8 mouse cellular contexts compared by ENCODE assay signal in the genomic region with DNA sequence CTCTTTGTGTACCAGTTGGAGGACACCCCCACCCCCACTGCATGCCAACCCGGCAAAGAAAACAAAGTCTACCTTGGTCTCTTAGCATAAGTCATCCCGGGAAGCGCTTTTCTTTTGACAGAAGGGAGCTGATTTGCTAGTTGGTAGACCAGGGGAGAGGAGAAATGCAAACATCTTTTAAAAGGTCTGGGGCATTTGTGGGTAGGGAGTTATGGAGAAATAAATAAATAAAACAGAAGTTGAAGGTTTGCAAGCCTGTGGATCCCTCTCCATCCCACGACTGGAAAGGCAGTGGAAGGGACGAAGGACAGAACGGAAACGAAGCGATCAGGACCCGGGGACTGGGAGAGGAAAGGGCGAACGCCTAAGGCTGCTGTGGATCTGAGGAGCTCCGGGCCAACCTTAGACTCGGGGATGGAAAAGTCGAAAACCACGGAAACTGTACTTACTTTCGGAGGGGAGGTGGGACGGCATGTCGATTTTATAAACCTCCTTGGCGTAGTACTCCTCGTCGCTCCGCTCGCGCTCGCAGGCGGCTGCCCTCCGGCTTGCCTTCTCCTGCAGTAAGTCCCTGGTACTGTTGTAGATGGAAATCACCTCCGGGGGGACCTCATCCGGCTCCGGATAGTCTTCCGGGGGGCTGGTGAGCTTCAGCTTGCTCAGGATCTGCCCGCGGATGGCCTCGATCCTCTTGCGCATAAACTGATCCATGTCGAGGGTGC. TPM values are rescaled to one million over a fixed set of nuclear protein-coding genes. Genes with fewer than 3 reads are reported as not detected.
DNase-seq lines count a peak whose midpoint lies in the region; ATAC-seq and TF ChIP-seq lines count a peak whose summit lies in the region.

No protein-coding gene starts in this region.

- ATAC-seq in lung, embryonic 14.5 days (ENCODE audit: insufficient read depth): no peak
- no peak for ATAC-seq in forebrain, embryonic 16.5 days
- ATAC-seq in hindbrain, embryonic 14.5 days (ENCODE audit: low FRiP score): 0 out of 2 replicates have a peak, but pooled peaks have one; percentile 5
- no peak for ATAC-seq in liver, embryonic 15.5 days (ENCODE audit: insufficient read depth)

- no peaks in the 10 kb centered on the region for H3K27me3 ChIP-seq in lung, embryonic 14.5 days (ENCODE audit: insufficient read depth, low read length)
- 0 out of 2 replicates have a peak, but pooled peaks cover 2% of the 10 kb centered on the region for H3K27me3 ChIP-seq in forebrain, embryonic 16.5 days (replicated peaks; ENCODE audit: control insufficient read depth, insufficient read depth, low read length)
- peaks cover 14% of the 10 kb centered on the region for H3K27me3 ChIP-seq in hindbrain, embryonic 14.5 days (ENCODE audit: control insufficient read depth, insufficient read depth, low read length)
- peaks cover 58% of the 10 kb centered on the region for H3K27me3 ChIP-seq in liver, embryonic 15.5 days

- H3K4me3 ChIP-seq in lung, embryonic 14.5 days (ENCODE audit: low read depth, low read length): peak overlapping the region; percentile 68
- H3K4me3 ChIP-seq in forebrain, embryonic 16.5 days (replicated peaks; ENCODE audit: low read length): peak overlapping the region; percentile 78
- H3K4me3 ChIP-seq in hindbrain, embryonic 14.5 days (replicated peaks; ENCODE audit: low read length): peak overlapping the region; percentile 68
- peak overlapping the region; percentile 51 for H3K4me3 ChIP-seq in liver, embryonic 15.5 days (replicated peaks)

- 0 out of 2 replicates have a peak, but pooled peaks cover 6% of the 10 kb centered on the region for H3K36me3 ChIP-seq in lung, embryonic 14.5 days (ENCODE audit: insufficient read depth)
- no peaks in the 10 kb centered on the region for H3K36me3 ChIP-seq in forebrain, embryonic 16.5 days (ENCODE audit: control insufficient read depth, insufficient read depth)
- no peaks in the 10 kb centered on the region for H3K36me3 ChIP-seq in hindbrain, embryonic 14.5 days (replicated peaks; ENCODE audit: control insufficient read depth, insufficient read depth)
- H3K36me3 ChIP-seq in liver, embryonic 15.5 days (replicated peaks): no peaks in the 10 kb centered on the region

- WGBS in lung, embryonic 14.5 days: 0% methylated on average over 36 of the region's 36 CpGs
- WGBS in forebrain, embryonic 16.5 days: under 1% methylated on average over 36 of the region's 36 CpGs
- under 1% methylated on average over 36 of the region's 36 CpGs for WGBS in hindbrain, embryonic 14.5 days
- 1% methylated on average over 36 of the region's 36 CpGs for WGBS in liver, embryonic 15.5 days (ENCODE audit: insufficient replicate concordance)

- H3K9me3 ChIP-seq in lung, embryonic 14.5 days (ENCODE audit: low read depth, low read length): no peaks in the 10 kb centered on the region
- H3K9me3 ChIP-seq in forebrain, embryonic 16.5 days (ENCODE audit: control insufficient read depth, low read length): no peaks in the 10 kb centered on the region
- no peaks in the 10 kb centered on the region for H3K9me3 ChIP-seq in hindbrain, embryonic 14.5 days (ENCODE audit: control insufficient read depth, low read length)
- no peaks in the 10 kb centered on the region for H3K9me3 ChIP-seq in liver, embryonic 15.5 days (replicated peaks)

- peak overlapping the region; percentile 91 for H3K27ac ChIP-seq in lung, embryonic 14.5 days (ENCODE audit: low read depth)
- H3K27ac ChIP-seq in forebrain, embryonic 16.5 days (ENCODE audit: low read length): 0 out of 2 replicates have a peak overlapping the region, but pooled peaks have one; percentile 18
- H3K27ac ChIP-seq in hindbrain, embryonic 14.5 days: peak overlapping the region; percentile 49; the same call in 1 of the 2 replicates
- no peak overlapping the region for H3K27ac ChIP-seq in liver, embryonic 15.5 days (replicated peaks)

- peak; percentile 63 for DNase-seq in lung, embryonic 14.5 days
- no peak for DNase-seq in lung, postnatal 36 days
- DNase-seq in adrenal gland, postnatal 36 days: peak; percentile 16 to 35
- peak; percentile 61 for DNase-seq in hindbrain, embryonic 14.5 days (ENCODE audit: low spot score)
- peak; percentile 38 for DNase-seq in ovary, postnatal 36 days (ENCODE audit: low spot score)
- no peak for DNase-seq in thymus, postnatal 36 days

- no peak for TF ChIP-seq CTCF in lung, embryonic 14.5 days (IDR thresholded peaks at IDR 0.05; ENCODE audit: low read depth)

- H3K4me2 ChIP-seq in lung, embryonic 14.5 days: peak overlapping the region; percentile 62
- peak overlapping the region; percentile 96 for H3K4me2 ChIP-seq in forebrain, embryonic 16.5 days (ENCODE audit: low read length)
- peak overlapping the region; percentile 92 for H3K4me2 ChIP-seq in hindbrain, embryonic 14.5 days (replicated peaks)
- peak overlapping the region; percentile 71 for H3K4me2 ChIP-seq in liver, embryonic 15.5 days

- H3K9ac ChIP-seq in lung, embryonic 14.5 days: peak overlapping the region; percentile 92
- H3K9ac ChIP-seq in forebrain, embryonic 16.5 days (replicated peaks; ENCODE audit: low read depth, low read length): peak overlapping the region; percentile 56
- peak overlapping the region; percentile 81 for H3K9ac ChIP-seq in hindbrain, embryonic 14.5 days
- H3K9ac ChIP-seq in liver, embryonic 15.5 days: no peak overlapping the region

- H3K4me1 ChIP-seq in lung, embryonic 14.5 days (ENCODE audit: insufficient read depth): peaks cover 5% of the 10 kb centered on the region; the same call in 1 of the 2 replicates
- H3K4me1 ChIP-seq in forebrain, embryonic 16.5 days (replicated peaks; ENCODE audit: control insufficient read depth, insufficient read depth, low read length): peaks cover 30% of the 10 kb centered on the region
- peaks cover 15% of the 10 kb centered on the region for H3K4me1 ChIP-seq in hindbrain, embryonic 14.5 days (replicated peaks; ENCODE audit: control insufficient read depth, insufficient read depth, low read length)
- 0 out of 2 replicates have a peak, but pooled peaks cover 5% of the 10 kb centered on the region for H3K4me1 ChIP-seq in liver, embryonic 15.5 days (replicated peaks)

RNA-seq across cellular contexts. Expression of a gene that starts 1.6 kb away (rescaled TPM):
- 83.9 and 86.5 TPM in 2 replicates for polyA plus RNA-seq in lung, embryonic 14.5 days (2014; fragmentation: Nextera tagmentation; extraction: Ambion mirVana)
- total RNA-seq in adrenal gland, postnatal 36 days (2021): 1 to 10 TPM; 2.0 to 2.4 TPM
- 21.4 and 22.0 TPM in 2 replicates for polyA plus RNA-seq in forebrain, embryonic 16.5 days (2015; fragmentation: Nextera tagmentation; extraction: Ambion mirVana)
- polyA plus RNA-seq in hindbrain, embryonic 14.5 days (2014; fragmentation: Nextera tagmentation; extraction: Ambion mirVana): 23.2 and 31.8 TPM in 2 replicates
- 1.5 TPM in 2 replicates for polyA plus RNA-seq in liver, embryonic 15.5 days (2015; fragmentation: Nextera tagmentation; extraction: Ambion mirVana)

RNA-seq across cellular contexts. Expression of a gene that starts 45.0 kb away (rescaled TPM):
- 79.0 and 79.7 TPM in 2 replicates for polyA plus RNA-seq in lung, embryonic 14.5 days (2014; fragmentation: Nextera tagmentation; extraction: Ambion mirVana)
- total RNA-seq in adrenal gland, postnatal 36 days (2021): 10 to 100 TPM; 24.0 to 28.2 TPM
- polyA plus RNA-seq in forebrain, embryonic 16.5 days (2015; fragmentation: Nextera tagmentation; extraction: Ambion mirVana): 37.1 and 39.6 TPM in 2 replicates
- 26.8 and 27.9 TPM in 2 replicates for polyA plus RNA-seq in hindbrain, embryonic 14.5 days (2014; fragmentation: Nextera tagmentation; extraction: Ambion mirVana)
- 21.3 and 25.9 TPM in 2 replicates for polyA plus RNA-seq in liver, embryonic 15.5 days (2015; fragmentation: Nextera tagmentation; extraction: Ambion mirVana)

Comparison
In these comparisons a context has a peak if more than half of its experiments do, and no peak if none do; other contexts are left out.
1. DNase-seq: peak in lung, embryonic 14.5 days (single experiment), adrenal gland, postnatal 36 days (2 of 2), hindbrain, embryonic 14.5 days (single experiment) and ovary, postnatal 36 days (single experiment); none in lung, postnatal 36 days (single experiment) and thymus, postnatal 36 days (0 of 2).
2. Peak in every context shown above with its lines, with median percentiles within 50 percentile points of each other: H3K4me2 ChIP-seq and H3K4me3 ChIP-seq.